Mouse (Mus musculus) embryonic fibroblast, embryonic 13.5 days (primary cell): ENCODE measurements around the gene Timm13.

Experiments
- CTCF ChIP-seq: IDR thresholded peaks from 2 replicates; pipeline ENCODE4 v1.5.1; 2011; ENCODE audit warnings: mild to moderate bottlenecking, control low read depth, low read length, moderate library complexity, borderline replicate concordance; ENCODE audit not compliant: insufficient read depth
- POLR2A ChIP-seq: IDR thresholded peaks from 2 replicates; pipeline ENCODE4 v1.6.1; 2011; ENCODE audit warnings: low read depth, mild to moderate bottlenecking, control low read depth, low read length, moderate library complexity

- TF ChIP-seq CTCF (no peak), POLR2A (peak; percentile 37; the same call in 1 of the 2 replicates)
These were observed 1.0 kb downstream of the Timm13 start for GRCm38 (mm10) chr10:80899591-80900317.
